Mouse (Mus musculus) CH12.LX (cell line): ENCODE measurements around the gene Cep41.

ENCODE experiments used
- CHD2 ChIP-seq: IDR thresholded peaks from 2 replicates; pipeline ENCODE4 v1.6.1; 2011; ENCODE audit warnings: low read length, improper control_type of control experiment
- CTCF ChIP-seq, 2 experiments: IDR thresholded peaks in 1 of 2; conservative IDR thresholded peaks in 1 of 2; 2 replicates each; pipeline ENCODE4 v1.5.1; 2011 to 2012; ENCODE audit warnings: low read depth in 2 of 2, low read length in 2 of 2, improper control_type of control experiment in 1 of 2, inconsistent platforms in 1 of 2, mild to moderate bottlenecking in 1 of 2, moderate library complexity in 1 of 2
- EP300 ChIP-seq: IDR thresholded peaks from 2 replicates; pipeline ENCODE4 v1.6.1; 2011; ENCODE audit warnings: low read length, improper control_type of control experiment
- HCFC1 ChIP-seq: IDR thresholded peaks from 2 replicates; pipeline ENCODE4 v1.6.1; 2012; ENCODE audit warnings: low read depth, mild to moderate bottlenecking, inconsistent platforms, low read length, improper control_type of control experiment
- MEF2A ChIP-seq: IDR thresholded peaks from 2 replicates; pipeline ENCODE4 v1.6.1; 2014; ENCODE audit warnings: low read depth, mild to moderate bottlenecking, inconsistent platforms, low read length, improper control_type of control experiment, borderline replicate concordance
- POLR2A ChIP-seq: IDR thresholded peaks from 2 replicates; pipeline ENCODE4 v1.6.1; 2011; ENCODE audit warnings: low read depth, mild to moderate bottlenecking, improper control_type of control experiment, low read length
- POLR2AphosphoS2 ChIP-seq: IDR thresholded peaks from 2 replicates; pipeline ENCODE4 v1.6.1; 2011; ENCODE audit warnings: low read depth, low read length, improper control_type of control experiment
- SMC3 ChIP-seq: IDR thresholded peaks from 2 replicates; pipeline ENCODE4 v1.6.1; 2011; ENCODE audit warnings: low read depth, low read length, improper control_type of control experiment
- UBTF ChIP-seq: IDR thresholded peaks from 2 replicates; pipeline ENCODE4 v1.6.1; 2012; ENCODE audit warnings: low read depth, mild to moderate bottlenecking, inconsistent platforms, low read length, improper control_type of control experiment, moderate library complexity
- USF1 ChIP-seq: IDR thresholded peaks from 2 replicates; pipeline ENCODE4 v1.6.1; 2014; ENCODE audit warnings: low read depth, mild to moderate bottlenecking, inconsistent platforms, low read length, improper control_type of control experiment
- ZNF384 ChIP-seq: IDR thresholded peaks from 2 replicates; pipeline ENCODE4 v1.6.1; 2012; ENCODE audit warnings: low read depth, low read length, improper control_type of control experiment, inconsistent platforms

GRCm38 (mm10) chr6:30703977-30704602 is 10.5 kb upstream of the Cep41 start:
- no peak for TF ChIP-seq POLR2A
- TF ChIP-seq SMC3, result no peak
- TF ChIP-seq CTCF (conservative IDR thresholded peaks at IDR 0.05 in 1 of 2, IDR thresholded peaks at IDR 0.05 in 1 of 2; ENCODE audit: low read depth in 2 of 2, low read length in 2 of 2), result no peak
- no peak for TF ChIP-seq UBTF
- TF ChIP-seq CHD2, result no peak
- no peak for TF ChIP-seq ZNF384
- TF ChIP-seq HCFC1, result no peak
- TF ChIP-seq POLR2AphosphoS2, result no peak
- TF ChIP-seq EP300, result no peak
- no peak for TF ChIP-seq USF1
- no peak for TF ChIP-seq MEF2A
